Mouse (Mus musculus): ENCODE results near the gene Pcp4. TPM values are rescaled to one million over a fixed set of nuclear protein-coding genes. Genes with fewer than 3 reads are reported as not detected.

The Pcp4 gene
- polyA plus RNA-seq, 1 experiment = 1,304 TPM

DNA sequence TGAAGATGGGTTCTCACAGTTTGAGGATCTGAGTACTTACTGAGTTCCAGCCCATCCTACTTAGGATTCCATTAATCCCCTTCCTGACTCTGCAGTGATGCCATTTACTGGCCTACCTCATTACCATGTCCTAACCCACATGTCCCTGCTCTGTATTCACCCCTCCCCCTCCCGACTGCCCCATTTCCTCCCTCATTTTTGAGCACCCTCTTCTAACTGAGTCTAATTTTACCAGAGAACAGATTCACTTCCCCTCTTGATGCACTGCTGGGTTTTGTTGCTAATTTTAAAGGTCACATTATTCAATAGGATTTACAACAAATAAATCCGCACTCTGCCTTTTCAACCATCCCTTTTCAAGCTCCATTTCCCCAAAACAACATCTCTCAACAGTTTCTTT lies 73.7 kb downstream of the Pcp4 start:
- WGBS = 79% methylated on average over 2 of the region's 2 CpGs

DNA sequence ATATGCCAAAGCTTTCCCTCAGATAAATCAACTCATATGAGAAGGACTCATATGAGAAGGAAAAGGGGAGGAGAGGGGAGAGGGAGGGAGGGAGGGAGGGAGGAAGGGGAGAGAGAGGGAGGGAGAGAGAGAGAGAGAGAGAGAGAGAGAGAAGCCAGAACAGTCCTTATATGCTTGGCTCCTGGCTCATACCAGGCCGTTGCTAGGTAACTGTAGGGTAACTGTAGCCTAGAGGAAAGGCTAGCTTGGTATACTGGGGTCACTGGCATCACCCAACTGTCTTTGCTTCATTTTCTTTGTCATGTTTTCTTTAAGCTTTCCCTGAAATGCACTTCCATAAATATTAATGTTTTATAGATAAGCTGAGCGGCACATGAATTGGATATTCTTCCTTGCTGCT lies 85.3 kb downstream of the Pcp4 start:
- no peaks in the 10 kb centered on the region for H3K27me3 ChIP-seq (ENCODE audit: control insufficient read depth, insufficient read depth, low read length)
- TF ChIP-seq CTCF (IDR thresholded peaks at IDR 0.05; ENCODE audit: borderline replicate concordance, insufficient read depth, low read depth, low read length) (no peak), POLR2A (IDR thresholded peaks at IDR 0.05; ENCODE audit: borderline replicate concordance, insufficient read depth, low read length) (no peak)
- no peak for DNase-seq
- no peaks in the 10 kb centered on the region for H3K4me1 ChIP-seq (ENCODE audit: control insufficient read depth, insufficient read depth, low read length)
- 71% methylated on average over 2 of the region's 2 CpGs for WGBS
- no peak overlapping the region for H3K27ac ChIP-seq (ENCODE audit: insufficient read depth, low read length)
- H3K4me3 ChIP-seq (replicated peaks; ENCODE audit: insufficient read depth, low read depth, low read length) = no peak overlapping the region

More for the DNA sequence above, 73.7 kb downstream of the Pcp4 start:
- DNase-seq = no peak
- H3K27ac ChIP-seq (ENCODE audit: insufficient read depth, low read length) = no peak overlapping the region
- no peak for TF ChIP-seq POLR2A (IDR thresholded peaks at IDR 0.05; ENCODE audit: borderline replicate concordance, insufficient read depth, low read length)
- no peak for TF ChIP-seq CTCF (IDR thresholded peaks at IDR 0.05; ENCODE audit: borderline replicate concordance, insufficient read depth, low read depth, low read length)
- H3K4me1 ChIP-seq (ENCODE audit: control insufficient read depth, insufficient read depth, low read length) = no peaks in the 10 kb centered on the region
- no peak overlapping the region for H3K4me3 ChIP-seq (replicated peaks; ENCODE audit: insufficient read depth, low read depth, low read length)
- no peaks in the 10 kb centered on the region for H3K27me3 ChIP-seq (ENCODE audit: control insufficient read depth, insufficient read depth, low read length)

DNA sequence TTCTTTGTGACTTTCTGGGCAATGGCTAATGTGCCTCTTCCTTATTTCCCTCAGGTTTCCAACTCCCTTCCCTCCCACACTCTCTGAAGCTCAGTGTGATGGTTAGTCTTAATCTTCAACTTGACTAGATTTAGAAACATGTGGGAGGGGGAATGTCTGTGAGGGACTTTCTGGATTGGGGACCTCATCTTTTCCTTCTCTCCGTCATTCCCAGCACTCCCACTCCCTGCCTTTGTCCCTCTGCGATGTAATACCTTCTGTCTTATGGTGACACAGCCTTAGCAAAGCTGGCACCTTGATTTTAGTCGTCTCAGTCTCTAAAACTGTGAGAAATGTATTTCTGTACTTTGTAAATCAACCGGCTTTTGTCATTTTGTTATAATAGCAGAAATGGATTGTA lies 88.0 kb downstream of the Pcp4 start:
- Histone ChIP-seq H3K27ac (ENCODE audit: insufficient read depth, low read length) (no peak overlapping the region), H3K4me3 (replicated peaks; ENCODE audit: insufficient read depth, low read depth, low read length) (no peak overlapping the region), H3K4me1 (ENCODE audit: control insufficient read depth, insufficient read depth, low read length) (no peaks in the 10 kb centered on the region), H3K27me3 (ENCODE audit: control insufficient read depth, insufficient read depth, low read length) (no peaks in the 10 kb centered on the region)
- no peak for TF ChIP-seq POLR2A (IDR thresholded peaks at IDR 0.05; ENCODE audit: borderline replicate concordance, insufficient read depth, low read length)
- WGBS = 88% methylated on average over 4 of the region's 4 CpGs
- DNase-seq = no peak

DNA sequence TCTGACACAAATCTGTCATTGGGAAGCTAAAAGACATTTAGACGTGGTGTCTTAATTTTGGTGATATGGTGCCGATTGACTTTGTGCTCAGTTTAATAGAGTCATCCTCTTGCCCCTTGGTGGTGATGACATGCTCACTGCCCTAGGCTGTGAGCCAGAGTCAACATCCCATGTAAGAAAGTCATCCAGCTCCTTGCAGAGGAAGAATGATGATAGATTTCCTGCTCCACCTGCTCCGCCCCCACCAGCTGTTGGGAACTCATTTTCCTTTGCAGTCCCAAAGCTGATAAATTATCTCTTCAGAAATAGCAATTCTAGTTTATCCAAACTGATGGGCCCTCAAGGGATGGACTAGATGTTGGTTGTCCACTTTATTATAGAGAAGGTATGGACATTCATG lies 89.2 kb downstream of the Pcp4 start:
- no peak for DNase-seq
- no peak for TF ChIP-seq POLR2A (IDR thresholded peaks at IDR 0.05; ENCODE audit: borderline replicate concordance, insufficient read depth, low read length)
- TF ChIP-seq CTCF (IDR thresholded peaks at IDR 0.05; ENCODE audit: borderline replicate concordance, insufficient read depth, low read depth, low read length) = no peak
- Histone ChIP-seq H3K27ac (ENCODE audit: insufficient read depth, low read length) (no peak overlapping the region), H3K27me3 (ENCODE audit: control insufficient read depth, insufficient read depth, low read length) (no peaks in the 10 kb centered on the region), H3K4me1 (ENCODE audit: control insufficient read depth, insufficient read depth, low read length) (no peaks in the 10 kb centered on the region), H3K4me3 (replicated peaks; ENCODE audit: insufficient read depth, low read depth, low read length) (no peak overlapping the region)
- WGBS = 30% methylated on average over 3 of the region's 3 CpGs

DNA sequence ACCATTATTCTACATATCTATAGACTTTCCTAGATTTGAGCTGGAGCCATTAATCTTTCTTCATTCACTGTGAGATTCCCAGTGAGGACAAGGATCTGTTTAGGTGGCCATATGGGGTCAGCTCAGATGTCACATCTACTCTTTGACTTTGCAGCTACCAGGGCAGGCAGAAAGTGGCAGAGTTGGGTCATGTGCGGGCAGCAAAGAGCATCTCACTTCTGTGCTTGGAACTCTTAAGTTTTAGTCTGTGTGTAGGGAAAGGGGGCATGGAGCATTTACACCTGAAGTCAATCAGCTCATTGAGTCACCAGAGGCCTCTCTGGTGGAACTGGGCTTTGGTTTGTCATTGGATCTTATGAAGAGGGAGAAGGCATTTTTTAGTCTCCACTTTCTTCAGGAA lies 90.9 kb downstream of the Pcp4 start:
- no peak overlapping the region for H3K4me3 ChIP-seq (replicated peaks; ENCODE audit: insufficient read depth, low read depth, low read length)
- no peaks in the 10 kb centered on the region for H3K27me3 ChIP-seq (ENCODE audit: control insufficient read depth, insufficient read depth, low read length)
- no peak overlapping the region for H3K27ac ChIP-seq (ENCODE audit: insufficient read depth, low read length)
- DNase-seq = no peak
- no peak for TF ChIP-seq POLR2A (IDR thresholded peaks at IDR 0.05; ENCODE audit: borderline replicate concordance, insufficient read depth, low read length)
- no peak for TF ChIP-seq CTCF (IDR thresholded peaks at IDR 0.05; ENCODE audit: borderline replicate concordance, insufficient read depth, low read depth, low read length)
- 94% methylated on average over 1 of the region's 1 CpGs for WGBS
- H3K4me1 ChIP-seq (ENCODE audit: control insufficient read depth, insufficient read depth, low read length) = no peaks in the 10 kb centered on the region

DNA sequence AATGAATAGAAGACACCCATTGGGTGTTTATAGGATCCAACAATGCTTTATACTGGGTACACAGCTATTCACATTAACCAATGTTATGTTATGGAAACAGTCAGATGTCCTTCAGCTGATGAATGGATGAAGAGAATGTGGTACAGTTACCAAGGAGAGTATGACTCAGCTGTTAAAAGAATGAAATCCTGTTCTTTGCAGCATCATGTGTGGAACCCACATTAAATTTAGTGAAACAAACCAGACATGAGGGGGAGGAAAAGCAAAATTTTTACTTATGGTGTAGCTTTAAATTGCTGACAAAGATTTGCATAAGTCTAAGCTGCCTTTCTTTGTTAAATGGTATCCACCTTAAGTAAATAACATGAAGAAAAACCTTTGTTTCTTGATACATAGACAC lies 92.4 kb downstream of the Pcp4 start:
- no peaks in the 10 kb centered on the region for H3K27me3 ChIP-seq (ENCODE audit: control insufficient read depth, insufficient read depth, low read length)
- no peak overlapping the region for H3K27ac ChIP-seq (ENCODE audit: insufficient read depth, low read length)
- H3K4me3 ChIP-seq (replicated peaks; ENCODE audit: insufficient read depth, low read depth, low read length) = no peak overlapping the region
- no peaks in the 10 kb centered on the region for H3K4me1 ChIP-seq (ENCODE audit: control insufficient read depth, insufficient read depth, low read length)
- TF ChIP-seq POLR2A (IDR thresholded peaks at IDR 0.05; ENCODE audit: borderline replicate concordance, insufficient read depth, low read length) (no peak), CTCF (IDR thresholded peaks at IDR 0.05; ENCODE audit: borderline replicate concordance, insufficient read depth, low read depth, low read length) (no peak)
- no peak for DNase-seq

DNA sequence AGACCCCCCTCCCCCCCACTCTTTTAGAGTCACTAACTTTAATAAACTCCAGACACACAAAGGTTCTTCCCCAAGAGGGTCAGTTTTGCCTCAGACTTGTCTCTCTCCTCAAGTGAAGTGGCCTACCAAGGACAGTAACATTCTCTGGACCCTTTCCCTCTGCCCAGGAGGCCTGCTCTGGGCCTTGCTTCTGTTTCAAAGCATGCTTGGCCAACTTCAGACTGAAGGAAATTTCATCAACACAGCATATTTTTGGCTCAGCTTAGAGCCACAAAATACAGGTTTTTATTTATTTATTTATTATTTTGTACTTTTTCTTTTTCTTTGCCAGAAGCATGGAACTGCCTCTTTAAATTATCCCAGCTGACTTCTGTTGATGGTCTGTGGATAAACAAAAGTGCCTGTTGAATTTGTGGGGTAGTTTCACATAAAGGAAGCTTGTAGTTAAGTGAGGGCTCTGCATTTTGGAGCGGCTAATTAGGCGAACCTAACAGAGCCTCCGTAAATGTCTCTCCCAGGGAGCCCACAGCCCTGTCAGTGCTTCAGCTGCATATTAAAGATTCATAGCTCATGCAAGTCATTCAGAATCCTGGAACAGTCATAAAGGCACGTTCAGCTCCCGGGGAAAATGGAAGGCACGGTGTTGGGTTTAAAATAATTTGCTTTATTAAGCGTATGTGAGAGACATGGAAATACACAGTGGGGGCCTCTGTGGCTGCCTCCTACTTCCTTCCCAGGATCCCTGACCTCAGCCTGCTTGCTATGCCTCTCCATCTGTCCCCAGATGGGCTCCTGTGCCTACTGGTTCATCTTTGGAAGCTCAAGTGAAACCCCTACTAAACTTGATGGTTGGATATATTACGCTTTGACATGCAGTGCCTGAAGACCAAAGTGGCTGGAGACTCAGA lies 96.2 kb downstream of the Pcp4 start:
- Histone ChIP-seq H3K27me3 (ENCODE audit: control insufficient read depth, insufficient read depth, low read length) (no peaks in the 10 kb centered on the region), H3K4me1 (ENCODE audit: control insufficient read depth, insufficient read depth, low read length) (no peaks in the 10 kb centered on the region), H3K27ac (ENCODE audit: insufficient read depth, low read length) (no peak overlapping the region), H3K4me3 (replicated peaks; ENCODE audit: insufficient read depth, low read depth, low read length) (no peak overlapping the region)
- WGBS = 49% methylated on average over 8 of the region's 8 CpGs
- DNase-seq = peak in 1 of 2 experiments; percentile 4
- TF ChIP-seq POLR2A (IDR thresholded peaks at IDR 0.05; ENCODE audit: borderline replicate concordance, insufficient read depth, low read length) (no peak), CTCF (IDR thresholded peaks at IDR 0.05; ENCODE audit: borderline replicate concordance, insufficient read depth, low read depth, low read length) (no peak)

DNA sequence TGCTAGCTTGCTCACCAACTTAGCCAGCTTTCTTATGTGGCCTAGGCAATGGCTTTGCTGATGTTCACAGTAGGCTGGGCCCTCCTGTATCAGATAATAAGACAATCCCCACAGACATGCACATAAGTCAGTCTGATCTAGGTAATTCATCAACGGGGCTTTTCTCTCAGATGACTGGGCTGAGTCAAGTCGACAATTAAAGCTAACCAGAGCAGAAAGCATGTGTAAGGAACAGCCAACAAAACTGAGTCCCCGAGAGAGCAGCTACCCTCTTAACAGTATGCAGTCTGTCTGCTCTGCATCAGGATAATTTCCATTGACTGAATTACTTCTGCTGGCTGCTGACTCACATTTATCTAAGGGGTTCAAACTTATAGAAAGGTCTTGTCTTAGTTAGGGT lies 100.0 kb downstream of the Pcp4 start:
- TF ChIP-seq CTCF (IDR thresholded peaks at IDR 0.05; ENCODE audit: borderline replicate concordance, insufficient read depth, low read depth, low read length) (no peak), POLR2A (IDR thresholded peaks at IDR 0.05; ENCODE audit: borderline replicate concordance, insufficient read depth, low read length) (no peak)
- DNase-seq = no peak
- 31% methylated on average over 3 of the region's 3 CpGs for WGBS
- no peaks in the 10 kb centered on the region for H3K4me1 ChIP-seq (ENCODE audit: control insufficient read depth, insufficient read depth, low read length)
- no peak overlapping the region for H3K4me3 ChIP-seq (replicated peaks; ENCODE audit: insufficient read depth, low read depth, low read length)
- H3K27ac ChIP-seq (ENCODE audit: insufficient read depth, low read length) = no peak overlapping the region
- H3K27me3 ChIP-seq (ENCODE audit: control insufficient read depth, insufficient read depth, low read length) = no peaks in the 10 kb centered on the region

Other genes starting within 250 kb of the Pcp4 start
- gene B3galt5, start 231.8 kb upstream of the Pcp4 start, polyA plus RNA-seq (2012; rRNA removed) = 32.1 and 38.6 TPM in 2 replicates
- 0.03 TPM in 1 of 2 replicates, not detected in the other for gene Itgb2l, start 24.0 kb upstream of the Pcp4 start, polyA plus RNA-seq (2012; rRNA removed)

Measured in cerebellum, adult 2 months (tissue).